Mouse (Mus musculus) heart, postnatal 0 days (tissue): ENCODE measurements around the gene Kel.

Source experiments
- CTCF ChIP-seq: IDR thresholded peaks from 2 replicates; pipeline ENCODE4 v1.5.1; 2016; ENCODE audit warnings: antibody characterized with exemption, control low read depth, low read depth
- EP300 ChIP-seq: IDR thresholded peaks from 2 replicates; pipeline ENCODE4 v1.6.1; 2016; ENCODE audit warnings: antibody characterized with exemption, low read depth

- TF ChIP-seq CTCF (no peak), EP300 (no peak)
These were observed 37.0 kb upstream of the Kel start for GRCm38 (mm10) chr6:41741101-41741500.
